Mouse (Mus musculus) midbrain, embryonic 12.5 days (tissue): Measurements from ENCODE around the gene Elmod3. TPM values are rescaled to one million over a fixed set of nuclear protein-coding genes. Genes with fewer than 3 reads are reported as not detected.
A peak's percentile ranks its signal among the peaks of the same experiment; 100 is the strongest.

Source experiments
- ATAC-seq: fragments of 200-750 bp; cut with Nextera tagmentation; 2 replicates; pipeline ENCODE4 v1.8.0; 2017; ENCODE audit warnings: low read depth, moderate TSS enrichment, moderate library complexity; ENCODE audit not compliant: low FRiP score
- H3K27ac ChIP-seq: fragments of 300-500 bp; sonication (generic); replicated peaks from 2 replicates; pipeline ENCODE4 v1.5.1; 2016; ENCODE audit warnings: mild to moderate bottlenecking
- H3K27me3 ChIP-seq: fragments of 300-500 bp; sonication (generic); 2 replicates; pipeline ENCODE4 v1.6.1; 2016; ENCODE audit warnings: mild to moderate bottlenecking
- H3K36me3 ChIP-seq: fragments of 300-500 bp; sonication (generic); 2 replicates; pipeline ENCODE4 v1.6.1; 2016
- H3K4me1 ChIP-seq: fragments of 300-500 bp; sonication (generic); 2 replicates; pipeline ENCODE4 v1.6.1; 2016
- H3K4me2 ChIP-seq: fragments of 300-500 bp; sonication (generic); replicated peaks from 2 replicates; pipeline ENCODE4 v1.6.1; 2016; ENCODE audit warnings: mild to moderate bottlenecking, moderate library complexity
- H3K4me3 ChIP-seq: fragments of 300-500 bp; sonication (generic); 2 replicates; pipeline ENCODE4 v1.5.1; 2016; ENCODE audit warnings: mild to moderate bottlenecking
- H3K9ac ChIP-seq: fragments of 300-500 bp; sonication (generic); replicated peaks from 2 replicates; pipeline ENCODE4 v1.6.1; 2016; ENCODE audit warnings: mild to moderate bottlenecking, moderate library complexity
- H3K9me3 ChIP-seq: fragments of 300-500 bp; sonication (generic); 2 replicates; pipeline ENCODE4 v1.6.1; 2016; ENCODE audit warnings: mild to moderate bottlenecking
- WGBS: fragments of 180-500 bp; shearing (Covaris S2); methylation state at CpG from one replicate; pipeline ENCODE4 v1.1.7; 2016; 5-methylcytosine and 5-hydroxymethylcytosine counted together
- polyA plus RNA-seq: library from polyadenylated mRNA; unstranded; fragments of >200 nt; fragmentation: Nextera tagmentation; extraction: Ambion mirVana; gene quantifications from 2 replicates; pipeline ENCODE4 v1.2.1, GENCODE M21; 2016

Gene Elmod3
- polyA plus RNA-seq, 1 experiment from 2014 or later, result 18.3 TPM

- no peak for ATAC-seq
- Histone ChIP-seq H3K4me2 (no peak overlapping the region), H3K27ac (no peak overlapping the region), H3K9ac (no peak overlapping the region), H3K4me1 (no peaks in the 10 kb centered on the region), H3K36me3 (peaks cover 61% of the 10 kb centered on the region), H3K9me3 (no peaks in the 10 kb centered on the region), H3K27me3 (no peaks in the 10 kb centered on the region), H3K4me3 (no peak overlapping the region)
- 95% methylated on average over 5 of the region's 5 CpGs for WGBS
Observed at GRCm38 (mm10) chr6:72607676-72608075, 9.5 kb upstream of the Elmod3 start.

GRCm38 (mm10) chr6:72607060-72607459, 8.8 kb upstream of the Elmod3 start:
- Histone ChIP-seq H3K4me1 (no peaks in the 10 kb centered on the region), H3K4me3 (no peak overlapping the region), H3K9ac (no peak overlapping the region), H3K27ac (no peak overlapping the region), H3K27me3 (no peaks in the 10 kb centered on the region), H3K36me3 (peaks cover 61% of the 10 kb centered on the region), H3K9me3 (no peaks in the 10 kb centered on the region), H3K4me2 (no peak overlapping the region)
- 88% methylated on average over 4 of the region's 4 CpGs for WGBS
- no peak for ATAC-seq

DNA sequence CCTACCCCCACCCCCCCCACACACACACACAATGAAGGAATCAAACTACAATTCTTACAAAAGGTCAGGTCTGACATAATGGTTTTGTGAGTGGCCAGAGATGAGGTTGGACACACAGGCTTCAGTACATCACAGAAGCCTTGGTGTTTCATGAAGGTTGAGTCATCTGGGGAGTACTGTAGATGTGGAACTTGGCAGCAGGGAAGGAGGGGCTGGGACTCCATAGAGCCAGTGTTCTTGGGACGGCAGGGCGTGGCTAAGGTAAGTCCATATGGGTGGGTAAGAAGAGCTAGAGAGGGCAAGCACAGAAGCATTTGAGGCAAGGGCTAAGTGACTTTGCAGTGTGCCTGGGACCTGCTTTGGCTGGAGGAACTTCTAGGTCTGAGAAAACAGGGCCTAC, 5.9 kb upstream of the Elmod3 start:
- Histone ChIP-seq H3K27me3 (no peaks in the 10 kb centered on the region), H3K9ac (no peak overlapping the region), H3K4me1 (no peaks in the 10 kb centered on the region), H3K9me3 (no peaks in the 10 kb centered on the region), H3K27ac (no peak overlapping the region), H3K4me3 (no peak overlapping the region), H3K36me3 (peaks cover 32% of the 10 kb centered on the region), H3K4me2 (no peak overlapping the region)
- no peak for ATAC-seq
- 94% methylated on average over 2 of the region's 2 CpGs for WGBS

GRCm38 (mm10) chr6:72601732-72602131, 3.5 kb upstream of the Elmod3 start:
- Histone ChIP-seq H3K4me2 (no peak overlapping the region), H3K9me3 (no peaks in the 10 kb centered on the region), H3K36me3 (peaks cover 16% of the 10 kb centered on the region), H3K9ac (no peak overlapping the region), H3K27ac (no peak overlapping the region), H3K4me3 (no peak overlapping the region), H3K4me1 (peaks cover 17% of the 10 kb centered on the region), H3K27me3 (no peaks in the 10 kb centered on the region)
- ATAC-seq, result no peak
- WGBS, result 55% methylated on average over 1 of the region's 1 CpGs

DNA sequence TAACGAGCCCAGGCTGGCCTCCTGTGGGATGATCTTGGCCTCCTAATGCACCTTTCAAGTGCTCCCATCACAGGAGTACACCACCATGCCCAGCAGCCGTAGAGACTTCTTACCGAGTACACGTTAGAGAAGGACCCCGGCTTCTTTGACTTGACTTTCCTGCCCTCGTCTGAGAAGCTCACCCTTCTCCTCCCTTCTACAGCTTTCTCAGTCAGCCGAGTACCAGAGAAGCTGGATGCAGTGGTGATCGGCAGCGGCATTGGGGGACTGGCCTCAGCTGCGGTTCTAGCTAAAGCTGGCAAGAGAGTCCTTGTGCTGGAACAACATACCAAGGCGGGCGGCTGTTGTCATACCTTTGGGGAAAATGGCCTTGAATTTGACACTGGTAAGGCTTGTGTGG, 2.6 kb upstream of the Elmod3 start:
- Histone ChIP-seq H3K4me3 (no peak overlapping the region), H3K36me3 (peaks cover 6% of the 10 kb centered on the region), H3K9ac (no peak overlapping the region), H3K27me3 (no peaks in the 10 kb centered on the region), H3K4me2 (no peak overlapping the region), H3K27ac (no peak overlapping the region), H3K4me1 (peaks cover 17% of the 10 kb centered on the region), H3K9me3 (no peaks in the 10 kb centered on the region)
- ATAC-seq, result no peak
- 82% methylated on average over 12 of the region's 12 CpGs for WGBS

DNA sequence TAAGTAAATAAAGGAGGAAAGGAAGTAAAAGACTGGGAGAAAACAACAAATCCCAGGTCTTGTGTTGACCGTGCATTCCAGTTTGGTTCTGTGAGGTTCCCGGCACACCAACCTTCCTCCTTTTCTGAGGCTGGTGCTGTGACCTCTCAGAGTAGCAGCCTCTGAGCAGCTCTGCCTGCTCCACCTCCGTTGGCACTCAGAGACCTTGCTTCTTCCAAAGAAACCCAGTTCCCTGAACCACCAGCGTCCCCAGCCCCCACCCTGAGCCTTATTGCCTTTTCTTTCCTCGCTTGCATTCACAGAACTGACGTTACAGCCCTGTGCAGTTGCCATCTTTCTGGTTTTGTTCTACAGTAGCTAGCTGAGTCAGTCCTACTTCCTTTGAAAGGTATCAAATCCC, 2.0 kb upstream of the Elmod3 start:
- Histone ChIP-seq H3K4me3 (no peak overlapping the region), H3K36me3 (peaks cover under 1% of the 10 kb centered on the region; the same call in 1 of the 2 replicates), H3K9me3 (no peaks in the 10 kb centered on the region), H3K27ac (no peak overlapping the region), H3K9ac (no peak overlapping the region), H3K4me1 (peaks cover 17% of the 10 kb centered on the region), H3K4me2 (no peak overlapping the region), H3K27me3 (no peaks in the 10 kb centered on the region)
- ATAC-seq, result no peak
- WGBS, result 84% methylated on average over 6 of the region's 6 CpGs

DNA sequence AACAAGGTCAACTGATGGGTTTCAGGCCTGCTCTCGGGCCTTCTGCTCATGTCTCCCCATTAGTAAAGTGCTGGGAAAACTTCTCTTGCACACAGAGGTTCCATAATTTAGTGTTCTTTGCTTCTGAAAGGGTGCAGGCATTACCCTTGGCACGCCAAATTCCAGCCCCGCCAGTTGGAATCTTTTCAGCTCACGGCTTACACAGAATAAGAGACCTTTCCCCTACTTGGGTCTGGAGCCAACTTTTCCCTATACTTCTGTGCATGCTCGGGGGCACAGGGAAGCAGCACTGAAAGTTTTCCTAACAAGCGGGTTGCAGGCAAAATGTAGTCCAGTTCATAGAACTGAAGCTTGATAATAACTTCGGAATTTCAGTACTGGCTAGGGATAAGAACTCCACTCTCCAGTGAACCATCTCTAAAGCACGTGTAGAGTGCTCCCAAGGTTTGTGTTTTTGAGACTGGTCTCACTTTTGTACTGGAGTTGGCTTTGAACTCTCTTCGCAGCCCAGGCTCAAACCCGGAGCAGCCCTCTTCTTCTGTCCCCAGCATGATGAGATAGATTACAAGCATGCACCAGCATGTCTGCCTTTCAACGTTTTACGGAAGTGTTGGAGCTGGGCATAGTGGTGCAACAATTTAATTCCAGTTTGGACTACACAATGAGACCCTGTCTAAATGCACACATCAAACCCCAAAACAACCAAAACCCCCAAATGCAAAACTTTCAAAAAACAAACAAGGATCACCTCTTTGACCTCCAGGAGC, 761 bp upstream of the Elmod3 start:
- H3K9ac ChIP-seq, result peak overlapping the region; percentile 67
- no peaks in the 10 kb centered on the region for H3K9me3 ChIP-seq
- peaks cover 17% of the 10 kb centered on the region for H3K4me1 ChIP-seq
- peak overlapping the region; percentile 86 for H3K4me2 ChIP-seq
- H3K27ac ChIP-seq, result no peak overlapping the region
- H3K36me3 ChIP-seq, result no peaks in the 10 kb centered on the region
- WGBS, result 55% methylated on average over 12 of the region's 12 CpGs
- H3K4me3 ChIP-seq, result peak overlapping the region; percentile 64
- no peak for ATAC-seq
- no peaks in the 10 kb centered on the region for H3K27me3 ChIP-seq

- Histone ChIP-seq H3K9ac (peak overlapping the region; percentile 67), H3K27ac (no peak overlapping the region), H3K27me3 (no peaks in the 10 kb centered on the region), H3K4me3 (peak overlapping the region; percentile 64), H3K9me3 (no peaks in the 10 kb centered on the region), H3K36me3 (no peaks in the 10 kb centered on the region), H3K4me1 (peaks cover 17% of the 10 kb centered on the region), H3K4me2 (peak overlapping the region; percentile 86)
- ATAC-seq, result no peak
- 53% methylated on average over 13 of the region's 13 CpGs for WGBS
Observed at GRCm38 (mm10) chr6:72597083-72597874, 934 bp downstream of the Elmod3 start.

- 77% methylated on average over 5 of the region's 5 CpGs for WGBS
- no peak for ATAC-seq
Observed at GRCm38 (mm10) chr6:72593914-72594313, 4.3 kb downstream of the Elmod3 start.

DNA sequence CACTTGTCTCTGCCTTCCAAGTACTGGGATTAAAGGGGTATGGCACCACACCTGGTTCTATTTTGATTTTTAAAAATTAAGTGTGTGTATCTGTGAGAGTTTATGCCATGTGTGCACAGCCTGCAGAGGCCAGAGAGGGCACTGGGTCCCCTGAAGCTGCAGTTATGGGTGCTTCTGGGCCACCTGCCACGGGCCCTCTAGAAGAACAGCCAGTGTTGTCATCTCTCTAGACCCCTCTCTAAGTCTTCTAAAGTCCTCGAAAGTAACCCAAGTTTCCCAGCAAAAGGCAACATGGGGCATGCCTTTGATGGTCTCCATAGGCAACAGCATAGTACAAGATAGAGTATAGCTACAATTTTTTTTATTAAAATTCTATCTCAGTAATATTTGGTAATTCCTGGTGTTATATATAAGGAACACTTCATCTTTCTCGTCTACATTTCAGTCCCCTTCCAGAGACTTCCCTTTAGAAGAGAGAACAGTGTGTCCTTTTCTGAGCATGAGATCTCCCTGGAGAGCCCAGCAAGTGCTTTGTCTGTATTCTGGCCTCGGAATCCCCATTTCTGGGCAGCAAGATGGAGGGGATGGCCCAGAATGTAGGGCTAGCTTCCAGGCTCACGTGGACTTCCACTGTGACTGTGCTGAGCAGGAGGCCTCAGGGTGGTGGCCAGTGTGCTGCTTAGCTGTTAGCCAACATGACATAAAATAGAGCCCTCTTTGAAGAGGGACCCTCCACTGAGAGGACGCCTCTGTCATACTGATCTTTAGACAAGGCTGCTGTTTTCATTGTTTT, 5.0 kb downstream of the Elmod3 start:
- Histone ChIP-seq H3K9me3 (no peaks in the 10 kb centered on the region), H3K4me2 (no peak overlapping the region), H3K4me1 (peaks cover 11% of the 10 kb centered on the region), H3K9ac (no peak overlapping the region), H3K27me3 (no peaks in the 10 kb centered on the region), H3K36me3 (no peaks in the 10 kb centered on the region), H3K27ac (no peak overlapping the region), H3K4me3 (no peak overlapping the region)
- 87% methylated on average over 6 of the region's 6 CpGs for WGBS
- ATAC-seq, result no peak

More at GRCm38 (mm10) chr6:72593914-72594313, 4.3 kb downstream of the Elmod3 start:
- no peak overlapping the region for H3K27ac ChIP-seq
- H3K9ac ChIP-seq, result no peak overlapping the region
- H3K4me1 ChIP-seq, result peaks cover 16% of the 10 kb centered on the region
- no peak overlapping the region for H3K4me3 ChIP-seq
- H3K9me3 ChIP-seq, result no peaks in the 10 kb centered on the region
- no peaks in the 10 kb centered on the region for H3K27me3 ChIP-seq
- no peak overlapping the region for H3K4me2 ChIP-seq
- H3K36me3 ChIP-seq, result no peaks in the 10 kb centered on the region

GRCm38 (mm10) chr6:72590111-72590510, 8.1 kb downstream of the Elmod3 start:
- no peaks in the 10 kb centered on the region for H3K36me3 ChIP-seq
- no peak for ATAC-seq
- H3K27me3 ChIP-seq, result no peaks in the 10 kb centered on the region
- no peak overlapping the region for H3K27ac ChIP-seq
- H3K4me1 ChIP-seq, result no peaks in the 10 kb centered on the region
- no peak overlapping the region for H3K4me2 ChIP-seq
- no peak overlapping the region for H3K9ac ChIP-seq
- H3K4me3 ChIP-seq, result no peak overlapping the region
- H3K9me3 ChIP-seq, result no peaks in the 10 kb centered on the region

DNA sequence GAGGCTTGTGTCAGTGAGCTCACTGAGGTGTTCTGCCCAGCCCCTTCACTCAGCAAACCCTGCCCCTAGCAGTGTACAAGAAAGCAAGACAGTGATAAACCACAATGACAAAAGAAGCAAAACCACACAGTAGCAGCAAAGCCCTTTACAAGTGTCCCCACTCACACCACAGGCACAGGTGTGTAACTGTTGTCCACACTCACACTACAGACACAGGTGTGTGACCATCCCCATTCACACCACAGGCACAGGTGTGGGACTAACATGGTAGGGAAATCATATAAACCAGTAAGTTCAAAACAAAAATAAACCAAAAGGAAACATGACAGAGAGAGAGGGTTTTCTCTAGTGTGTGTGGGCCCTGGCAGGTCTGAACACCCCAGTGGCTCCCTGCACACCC, 9.9 kb downstream of the Elmod3 start:
- no peak overlapping the region for H3K4me3 ChIP-seq
- no peak overlapping the region for H3K9ac ChIP-seq
- H3K27ac ChIP-seq, result no peak overlapping the region
- H3K27me3 ChIP-seq, result no peaks in the 10 kb centered on the region
- H3K4me1 ChIP-seq, result no peaks in the 10 kb centered on the region
- no peak for ATAC-seq
- no peaks in the 10 kb centered on the region for H3K9me3 ChIP-seq
- no peak overlapping the region for H3K4me2 ChIP-seq
- H3K36me3 ChIP-seq, result no peaks in the 10 kb centered on the region
